Mouse (Mus musculus) cerebellum, adult 2 months (tissue): ENCODE results near the gene Morn4. TPM values are rescaled to one million over a fixed set of nuclear protein-coding genes. Genes with fewer than 3 reads are reported as not detected.

ENCODE experiments used
- DNase-seq, 2 experiments: peaks; one replicate each; pipeline ENCODE4 v3.0.0; 2021
- H3K27ac ChIP-seq: fragments of 200-500 bp; 2 replicates; pipeline ENCODE4 v1.5.1; 2012; ENCODE audit warnings: low read length, control low read depth, inconsistent platforms; ENCODE audit not compliant: insufficient read depth
- H3K27me3 ChIP-seq: fragments of 200-500 bp; 2 replicates; pipeline ENCODE4 v1.6.1; 2012; ENCODE audit warnings: inconsistent platforms, mild to moderate bottlenecking, low read length, moderate library complexity; ENCODE audit not compliant: control insufficient read depth, insufficient read depth
- H3K4me1 ChIP-seq: fragments of 200-500 bp; 2 replicates; pipeline ENCODE4 v1.6.1; 2011; ENCODE audit warnings: low read length; ENCODE audit not compliant: control insufficient read depth, insufficient read depth
- H3K4me3 ChIP-seq: fragments of 200-500 bp; replicated peaks from 2 replicates; pipeline ENCODE3; 2011; ENCODE audit warnings: mild to moderate bottlenecking, low read depth, low read length, control low read depth; ENCODE audit not compliant: insufficient read depth
- CTCF ChIP-seq: fragments of 200-500 bp; IDR thresholded peaks from 2 replicates; pipeline ENCODE4 v1.5.1; 2011; ENCODE audit warnings: low read depth, mild to moderate bottlenecking, control low read depth, low read length, moderate library complexity, borderline replicate concordance; ENCODE audit not compliant: insufficient read depth
- POLR2A ChIP-seq: fragments of 200-500 bp; IDR thresholded peaks from 2 replicates; pipeline ENCODE4 v1.6.1; 2011; ENCODE audit warnings: low read length, control low read depth, borderline replicate concordance; ENCODE audit not compliant: insufficient read depth
- WGBS: fragments of 180-500 bp; shearing (Covaris S2); methylation state at CpG from one replicate; pipeline ENCODE4 v1.1.7; 2018; 5-methylcytosine and 5-hydroxymethylcytosine counted together
- polyA plus RNA-seq: library from polyadenylated mRNA; depleted of rRNA; stranded (reverse); fragments of >200 nt; gene quantifications from 2 replicates; pipeline ENCODE4 v1.2.3, GENCODE M21; 2012

Gene Morn4
- polyA plus RNA-seq, 1 experiment: 44.6 TPM

GRCm38 (mm10) chr19:42051351-42051750, 34.8 kb downstream of the Morn4 start:
- WGBS: 83% methylated on average over 3 of the region's 3 CpGs
- H3K27ac ChIP-seq: no peak overlapping the region
- no peak for DNase-seq
- no peaks in the 10 kb centered on the region for H3K27me3 ChIP-seq
- H3K4me3 ChIP-seq: no peak overlapping the region
- no peak for TF ChIP-seq POLR2A
- TF ChIP-seq CTCF: no peak
- H3K4me1 ChIP-seq: no peaks in the 10 kb centered on the region

GRCm38 (mm10) chr19:42050251-42050650, 35.9 kb downstream of the Morn4 start:
- no peak overlapping the region for H3K27ac ChIP-seq
- 69% methylated on average over 1 of the region's 1 CpGs for WGBS
- H3K4me1 ChIP-seq: no peaks in the 10 kb centered on the region
- no peaks in the 10 kb centered on the region for H3K27me3 ChIP-seq
- no peak overlapping the region for H3K4me3 ChIP-seq
- TF ChIP-seq CTCF (no peak), POLR2A (no peak)
- no peak for DNase-seq

- WGBS: 29% methylated on average over 23 of the region's 23 CpGs
- TF ChIP-seq POLR2A: no peak
- TF ChIP-seq CTCF: peak; percentile 52; the same call in 1 of the 2 replicates
- DNase-seq: peak; percentile 53 to 63
- H3K4me1 ChIP-seq: no peaks in the 10 kb centered on the region
- H3K27me3 ChIP-seq: no peaks in the 10 kb centered on the region
- no peak within 1 kb of the TSS for H3K27ac ChIP-seq
- H3K4me3 ChIP-seq: no peak within 1 kb of the TSS
Observed at GRCm38 (mm10) chr19:42045269-42046102, 40.7 kb downstream of the Morn4 start, which contains the start of gene Hoga1. TSS of gene Hoga1 (plus strand) at chr19:42045610.

- 100% methylated on average over 6 of the region's 6 CpGs for WGBS
- Histone ChIP-seq H3K4me3 (no peak overlapping the region), H3K27me3 (no peaks in the 10 kb centered on the region), H3K4me1 (no peaks in the 10 kb centered on the region), H3K27ac (no peak overlapping the region)
- no peak for DNase-seq
- no peak for TF ChIP-seq CTCF
- no peak for TF ChIP-seq POLR2A
Observed at GRCm38 (mm10) chr19:42043988-42044387, 42.2 kb downstream of the Morn4 start.

- no peaks in the 10 kb centered on the region for H3K27me3 ChIP-seq
- no peak overlapping the region for H3K27ac ChIP-seq
- peaks cover 27% of the 10 kb centered on the region for H3K4me1 ChIP-seq
- no peak for TF ChIP-seq POLR2A
- TF ChIP-seq CTCF: no peak
- no peak overlapping the region for H3K4me3 ChIP-seq
- 78% methylated on average over 12 of the region's 12 CpGs for WGBS
- no peak for DNase-seq
Observed at GRCm38 (mm10) chr19:42038310-42038709, 47.8 kb downstream of the Morn4 start.

GRCm38 (mm10) chr19:42037167-42037702, 48.9 kb downstream of the Morn4 start:
- no peak for DNase-seq
- Histone ChIP-seq H3K4me3 (no peak overlapping the region), H3K27me3 (no peaks in the 10 kb centered on the region), H3K27ac (no peak overlapping the region), H3K4me1 (peaks cover 27% of the 10 kb centered on the region)
- WGBS: 63% methylated on average over 11 of the region's 11 CpGs
- TF ChIP-seq POLR2A: no peak
- TF ChIP-seq CTCF: no peak

- DNase-seq: no peak
- TF ChIP-seq CTCF (no peak), POLR2A (no peak)
- Histone ChIP-seq H3K27ac (no peak overlapping the region), H3K27me3 (no peaks in the 10 kb centered on the region), H3K4me3 (no peak overlapping the region), H3K4me1 (peaks cover 27% of the 10 kb centered on the region)
- 10% methylated on average over 3 of the region's 3 CpGs for WGBS
Observed at GRCm38 (mm10) chr19:42036357-42036756, 49.8 kb downstream of the Morn4 start.
